Mouse (Mus musculus): Measurements from ENCODE around the gene Abhd5. TPM values are rescaled to one million over a fixed set of nuclear protein-coding genes. Genes with fewer than 3 reads are reported as not detected.
"Not testable (repeated sequence)": the region's sequence is repeated elsewhere in the genome, so short reads cannot be mapped to it uniquely, and the experiment has no call there.

Gene Abhd5
- polyA plus RNA-seq (2016; fragmentation: Nextera tagmentation; extraction: Ambion mirVana): 19.3 and 21.1 TPM in 2 replicates

DNA sequence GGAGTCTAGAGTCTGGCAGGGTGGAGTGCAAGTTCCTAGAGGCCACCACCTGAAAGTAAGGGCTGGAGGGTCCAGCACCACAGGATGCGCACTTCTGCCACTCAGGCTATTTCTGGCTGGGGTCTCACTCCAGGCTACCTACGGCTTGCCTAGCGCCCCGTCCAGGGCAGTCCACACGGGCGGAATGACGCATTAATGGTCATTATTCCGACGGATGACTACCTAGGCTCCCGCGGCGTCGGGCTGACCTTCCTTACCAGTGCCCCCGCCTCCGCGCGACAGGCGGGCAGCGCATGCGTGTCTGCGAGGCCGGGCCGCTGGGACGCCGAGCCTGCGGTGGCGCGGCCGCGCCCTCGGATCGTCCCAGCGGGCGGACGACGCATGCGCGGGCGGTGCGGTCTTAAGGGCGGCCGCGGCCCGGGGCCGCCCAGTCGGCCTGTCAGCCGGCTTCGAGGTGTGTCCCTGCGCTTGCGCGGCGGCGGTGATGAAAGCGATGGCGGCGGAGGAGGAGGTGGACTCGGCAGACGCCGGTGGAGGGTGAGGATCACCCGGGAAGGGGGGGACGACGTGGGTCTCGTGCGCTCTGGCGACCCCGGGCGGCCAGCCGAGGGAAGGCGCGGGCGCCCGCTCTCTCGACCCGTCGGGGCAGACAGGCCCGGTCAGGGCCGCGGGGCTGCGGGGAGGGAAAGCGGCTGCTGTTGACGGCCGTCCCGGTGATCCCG, at the start of gene Abhd5:
Abhd5 (plus strand) TSS at position 306 of the 722 bp plus-strand sequence.
- Histone ChIP-seq H3K4me1 (peaks cover 15% of the 10 kb centered on the region), H3K9me3 (no peaks in the 10 kb centered on the region), H3K27ac (peak within 1 kb of the TSS; percentile 88), H3K4me3 (peak within 1 kb of the TSS; percentile 69), H3K27me3 (ENCODE audit: poor library complexity, severe bottlenecking) (peaks cover 30% of the 10 kb centered on the region), H3K36me3 (replicated peaks) (no peaks in the 10 kb centered on the region)
- WGBS: under 1% methylated on average over 84 of the region's 84 CpGs
- DNase-seq (ENCODE audit: extremely low spot score, low spot score): peak; percentile 90

DNA sequence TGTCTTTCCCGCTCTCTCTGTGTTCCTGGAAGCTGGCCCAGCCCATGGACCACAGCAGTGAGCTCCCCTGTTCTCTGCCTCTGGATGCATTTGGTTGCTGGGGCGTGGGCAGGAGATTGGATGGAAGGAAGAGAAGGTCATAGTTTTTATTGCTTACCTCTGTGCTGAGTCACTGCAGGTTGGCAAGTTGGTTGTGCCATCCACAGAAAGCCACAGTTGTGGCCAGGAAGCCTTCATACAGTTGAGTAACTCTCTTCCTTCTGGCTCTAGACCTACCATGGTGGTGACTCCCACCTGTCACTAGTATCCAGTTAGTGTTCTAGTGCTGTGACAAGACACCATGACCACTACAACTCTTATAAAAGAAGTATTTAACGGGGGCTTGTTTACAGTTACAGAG, 46.1 kb upstream of the Abhd5 start:
- Histone ChIP-seq H3K36me3 (replicated peaks) (no peaks in the 10 kb centered on the region), H3K9me3 (no peaks in the 10 kb centered on the region), H3K4me3 (no peak overlapping the region), H3K4me1 (peaks cover 5% of the 10 kb centered on the region; the same call in 1 of the 2 replicates), H3K27me3 (ENCODE audit: poor library complexity, severe bottlenecking) (no peaks in the 10 kb centered on the region), H3K27ac (no peak overlapping the region)
- DNase-seq (ENCODE audit: extremely low spot score, low spot score): no peak
- WGBS: 78% methylated on average over 3 of the region's 3 CpGs

DNA sequence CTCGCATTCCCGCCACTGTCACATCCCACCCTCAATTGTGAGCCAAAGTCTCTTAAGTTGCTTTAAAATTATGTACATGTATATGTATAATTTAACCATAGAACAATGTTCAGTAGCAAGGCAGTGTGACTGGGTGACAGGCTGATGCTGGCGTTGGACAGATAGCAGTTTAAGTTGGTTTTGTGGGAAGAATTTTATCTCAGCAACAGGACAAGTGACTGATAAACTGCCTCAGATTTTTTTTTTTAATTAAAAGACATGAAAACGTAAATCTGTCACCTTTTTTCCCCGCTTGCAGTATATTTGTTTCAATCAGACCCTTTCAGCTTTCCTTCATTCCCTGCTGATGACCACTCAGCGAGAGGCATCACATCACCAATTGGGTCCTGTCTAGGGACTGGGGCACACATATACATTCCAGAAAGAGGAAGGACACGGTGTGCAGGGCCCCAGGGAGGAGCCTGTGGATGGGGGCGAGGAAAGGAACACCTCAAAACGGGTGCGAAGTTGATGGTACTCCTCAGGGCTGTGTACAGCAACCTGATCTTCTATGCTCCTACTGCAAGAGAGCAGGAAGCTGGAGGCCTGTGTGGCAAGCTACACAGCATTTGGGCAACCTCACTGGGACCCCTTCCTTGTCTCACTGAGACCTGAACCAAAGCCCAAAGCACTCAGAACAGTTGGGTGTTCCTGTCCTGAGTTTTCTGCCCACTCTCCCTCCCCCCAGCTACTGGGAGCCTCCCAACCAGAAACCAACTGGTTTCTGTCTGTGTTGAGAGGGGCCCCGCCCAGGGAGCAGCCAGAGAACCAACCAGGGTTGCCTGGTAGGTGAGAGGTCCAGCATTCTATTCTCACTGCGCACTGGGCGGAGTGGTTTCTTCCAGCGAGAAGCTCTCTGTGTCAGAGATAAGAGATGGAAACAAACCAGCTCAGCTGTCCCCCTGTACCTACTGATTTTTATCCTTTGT, 42.1 kb upstream of the Abhd5 start:
- peaks cover 3% of the 10 kb centered on the region; the same call in 1 of the 2 replicates for H3K27me3 ChIP-seq (ENCODE audit: poor library complexity, severe bottlenecking)
- H3K27ac ChIP-seq: no peak overlapping the region

GRCm38 (mm10) chr9:122310613-122311049, 40.8 kb upstream of the Abhd5 start:
- Histone ChIP-seq H3K4me3 (peak overlapping the region; percentile 50), H3K9me3 (no peaks in the 10 kb centered on the region), H3K27ac (peak overlapping the region; percentile 86), H3K4me1 (peaks cover 27% of the 10 kb centered on the region), H3K27me3 (ENCODE audit: poor library complexity, severe bottlenecking) (peaks cover 5% of the 10 kb centered on the region; the same call in 1 of the 2 replicates), H3K36me3 (replicated peaks) (no peaks in the 10 kb centered on the region)
- DNase-seq (ENCODE audit: extremely low spot score, low spot score): peak; percentile 86
- 11% methylated on average over 18 of the region's 19 CpGs for WGBS

More for the DNA sequence above, 42.1 kb upstream of the Abhd5 start:
- WGBS: 79% methylated on average over 14 of the region's 14 CpGs
- no peak overlapping the region for H3K4me3 ChIP-seq
- peaks cover 14% of the 10 kb centered on the region for H3K4me1 ChIP-seq
- no peaks in the 10 kb centered on the region for H3K36me3 ChIP-seq (replicated peaks)
- no peak for DNase-seq (ENCODE audit: extremely low spot score, low spot score)
- no peaks in the 10 kb centered on the region for H3K9me3 ChIP-seq

- H3K36me3 ChIP-seq (replicated peaks): no peaks in the 10 kb centered on the region
- no peak for DNase-seq (ENCODE audit: extremely low spot score, low spot score)
- WGBS: 77% methylated on average over 7 of the region's 7 CpGs
- H3K9me3 ChIP-seq: no peaks in the 10 kb centered on the region
- peak overlapping the region; percentile 50 for H3K4me3 ChIP-seq
- H3K27ac ChIP-seq: peak overlapping the region; percentile 86
- peaks cover 5% of the 10 kb centered on the region; the same call in 1 of the 2 replicates for H3K27me3 ChIP-seq (ENCODE audit: poor library complexity, severe bottlenecking)
- peaks cover 31% of the 10 kb centered on the region for H3K4me1 ChIP-seq
Observed at GRCm38 (mm10) chr9:122311051-122311760, 40.2 kb upstream of the Abhd5 start.

DNA sequence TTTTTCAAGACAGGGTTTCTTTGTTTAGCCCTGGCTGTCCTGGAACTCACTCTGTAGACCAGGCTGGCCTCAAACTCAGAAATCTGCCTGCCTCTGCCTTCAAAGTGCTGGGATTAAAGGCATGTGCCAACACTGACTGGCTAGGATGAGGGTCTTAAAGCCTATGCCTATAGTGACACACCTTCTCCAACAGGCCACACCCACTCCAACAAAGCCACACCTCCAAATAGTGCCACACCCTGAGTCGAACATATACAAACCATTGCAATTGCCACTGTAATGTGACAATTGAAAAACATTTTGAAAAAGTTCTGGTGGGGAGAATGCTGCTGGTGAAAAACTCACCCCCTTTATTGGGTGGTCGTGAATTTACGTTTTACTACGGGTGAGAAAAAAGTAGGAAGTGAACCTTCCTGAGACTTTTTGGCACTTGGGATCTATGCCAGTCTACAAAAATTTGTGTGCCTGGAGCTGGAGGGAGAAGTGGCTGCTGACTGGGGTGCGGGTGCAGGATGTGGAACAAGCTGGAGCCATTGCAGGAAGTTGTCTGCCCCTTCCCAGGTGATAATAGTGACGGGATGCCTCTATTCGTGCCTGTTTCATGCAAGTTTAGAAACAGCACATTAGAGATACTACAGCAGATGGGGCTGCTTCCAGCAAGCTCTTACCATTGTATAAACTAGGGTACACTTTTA, 39.0 kb upstream of the Abhd5 start:
- Histone ChIP-seq H3K27me3 (ENCODE audit: poor library complexity, severe bottlenecking) (peaks cover 8% of the 10 kb centered on the region), H3K36me3 (replicated peaks) (no peaks in the 10 kb centered on the region), H3K27ac (no peak overlapping the region), H3K9me3 (no peaks in the 10 kb centered on the region), H3K4me1 (peaks cover 31% of the 10 kb centered on the region), H3K4me3 (no peak overlapping the region)
- 89% methylated on average over 7 of the region's 7 CpGs for WGBS
- DNase-seq (ENCODE audit: extremely low spot score, low spot score): no peak

DNA sequence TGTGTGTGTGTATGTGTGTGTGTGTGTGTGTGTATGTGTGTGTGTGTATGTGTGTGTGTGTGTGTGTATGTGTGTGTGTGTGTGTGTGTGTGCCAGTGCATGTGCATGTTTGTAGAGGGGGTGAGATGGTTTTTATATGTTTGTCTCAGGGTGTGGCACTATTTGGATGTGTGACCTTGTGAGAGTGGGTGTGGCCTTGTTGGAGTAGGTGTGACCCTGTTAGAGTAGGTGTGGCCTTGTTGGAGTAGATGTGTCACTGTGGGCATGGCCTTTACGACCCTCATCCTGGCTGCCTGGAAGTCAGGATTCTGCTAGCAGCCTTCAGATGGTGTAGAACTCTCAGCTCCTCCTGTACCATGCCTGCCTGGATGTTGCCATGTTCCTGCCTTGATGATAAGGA, 38.3 kb upstream of the Abhd5 start:
- not testable (repeated sequence) for H3K4me3 ChIP-seq; H3K9me3 ChIP-seq; H3K36me3 ChIP-seq (replicated peaks); DNase-seq (ENCODE audit: extremely low spot score, low spot score); H3K27ac ChIP-seq
- H3K27me3 ChIP-seq (ENCODE audit: poor library complexity, severe bottlenecking): peaks cover 14% of the 10 kb centered on the region
- H3K4me1 ChIP-seq: peaks cover 31% of the 10 kb centered on the region
- 71% methylated on average over 1 of the region's 1 CpGs for WGBS

DNA sequence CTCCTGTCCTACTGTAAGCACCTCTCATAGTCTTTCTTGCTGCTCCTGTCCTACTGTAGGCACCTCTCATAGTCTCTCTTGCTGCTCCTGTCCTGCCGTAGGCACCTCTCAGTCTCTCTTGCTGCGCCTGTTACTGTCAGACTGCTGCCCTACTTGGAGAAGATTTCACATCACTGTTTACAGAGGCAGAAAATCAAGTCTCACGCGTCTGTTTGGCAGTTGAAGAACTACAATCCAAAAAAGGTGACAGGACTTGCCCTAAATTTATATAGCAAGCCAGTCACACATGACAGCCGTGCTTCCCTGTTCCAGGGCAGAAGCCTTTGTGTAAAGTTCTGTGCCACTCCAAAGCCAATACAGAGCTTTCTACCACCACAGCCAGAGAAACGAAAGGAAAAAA, 37.0 kb upstream of the Abhd5 start:
- no peak overlapping the region for H3K4me3 ChIP-seq
- H3K36me3 ChIP-seq (replicated peaks): no peaks in the 10 kb centered on the region
- H3K27me3 ChIP-seq (ENCODE audit: poor library complexity, severe bottlenecking): peaks cover 17% of the 10 kb centered on the region
- WGBS: 87% methylated on average over 6 of the region's 6 CpGs
- H3K9me3 ChIP-seq: no peaks in the 10 kb centered on the region
- no peak for DNase-seq (ENCODE audit: extremely low spot score, low spot score)
- peaks cover 29% of the 10 kb centered on the region for H3K4me1 ChIP-seq
- no peak overlapping the region for H3K27ac ChIP-seq

GRCm38 (mm10) chr9:122314942-122315341, 36.5 kb upstream of the Abhd5 start:
- Histone ChIP-seq H3K9me3 (no peaks in the 10 kb centered on the region), H3K36me3 (replicated peaks) (no peaks in the 10 kb centered on the region), H3K27ac (no peak overlapping the region), H3K27me3 (ENCODE audit: poor library complexity, severe bottlenecking) (peaks cover 17% of the 10 kb centered on the region), H3K4me3 (no peak overlapping the region), H3K4me1 (peaks cover 26% of the 10 kb centered on the region)
- WGBS: 65% methylated on average over 4 of the region's 4 CpGs
- no peak for DNase-seq (ENCODE audit: extremely low spot score, low spot score)

GRCm38 (mm10) chr9:122315501-122315900, 35.9 kb upstream of the Abhd5 start:
- WGBS: 54% methylated on average over 11 of the region's 11 CpGs
- Histone ChIP-seq H3K9me3 (no peaks in the 10 kb centered on the region), H3K27me3 (ENCODE audit: poor library complexity, severe bottlenecking) (peaks cover 17% of the 10 kb centered on the region), H3K27ac (no peak overlapping the region), H3K36me3 (replicated peaks) (no peaks in the 10 kb centered on the region), H3K4me3 (no peak overlapping the region), H3K4me1 (peaks cover 26% of the 10 kb centered on the region)
- DNase-seq (ENCODE audit: extremely low spot score, low spot score): no peak

DNA sequence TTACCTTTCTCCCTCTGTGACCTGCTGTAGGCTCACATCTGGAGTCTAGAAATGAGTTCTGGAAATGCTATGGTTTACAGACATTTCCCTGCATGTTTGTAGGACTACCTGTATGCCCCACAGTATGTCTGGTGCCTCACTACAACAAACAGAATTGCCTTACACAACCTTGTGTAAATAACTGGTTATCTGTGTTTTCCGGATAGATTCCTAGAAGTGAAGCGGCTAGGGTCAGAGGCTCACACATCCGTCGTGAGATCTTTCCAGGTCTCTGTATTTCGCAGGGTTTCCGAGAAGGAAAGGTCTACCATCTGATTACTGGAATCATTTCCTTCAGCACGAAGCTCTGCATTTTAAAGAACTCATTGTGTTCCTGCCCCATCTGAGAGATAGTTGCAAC, 34.8 kb upstream of the Abhd5 start:
- no peak overlapping the region for H3K4me3 ChIP-seq
- no peaks in the 10 kb centered on the region for H3K9me3 ChIP-seq
- H3K36me3 ChIP-seq (replicated peaks): no peaks in the 10 kb centered on the region
- no peak for DNase-seq (ENCODE audit: extremely low spot score, low spot score)
- WGBS: 92% methylated on average over 7 of the region's 7 CpGs
- no peak overlapping the region for H3K27ac ChIP-seq
- peaks cover 18% of the 10 kb centered on the region for H3K4me1 ChIP-seq
- H3K27me3 ChIP-seq (ENCODE audit: poor library complexity, severe bottlenecking): peaks cover 17% of the 10 kb centered on the region

GRCm38 (mm10) chr9:122320626-122321025, 30.8 kb upstream of the Abhd5 start:
- 92% methylated on average over 4 of the region's 4 CpGs for WGBS
- H3K36me3 ChIP-seq (replicated peaks): no peaks in the 10 kb centered on the region

More at GRCm38 (mm10) chr9:122320626-122321025, 30.8 kb upstream of the Abhd5 start:
- DNase-seq (ENCODE audit: extremely low spot score, low spot score): no peak
- Histone ChIP-seq H3K4me1 (peaks cover 5% of the 10 kb centered on the region), H3K9me3 (no peaks in the 10 kb centered on the region), H3K27me3 (ENCODE audit: poor library complexity, severe bottlenecking) (peaks cover 11% of the 10 kb centered on the region), H3K4me3 (no peak overlapping the region), H3K27ac (no peak overlapping the region)

Data from forebrain, embryonic 10.5 days (tissue).